Mouse (Mus musculus) forebrain, embryonic 12.5 days (tissue): ENCODE data around the gene Acap2. TPM values are rescaled to one million over a fixed set of nuclear protein-coding genes. Genes with fewer than 3 reads are reported as not detected.

Experiments used
- ATAC-seq: fragments of 200-750 bp; cut with Nextera tagmentation; 2 replicates; pipeline ENCODE4 v1.8.0; 2017; ENCODE audit warnings: moderate TSS enrichment; ENCODE audit not compliant: low FRiP score
- H3K27ac ChIP-seq: fragments of 300-500 bp; sonication (generic); 2 replicates; pipeline ENCODE4 v1.5.1; 2016; ENCODE audit warnings: mild to moderate bottlenecking
- H3K27me3 ChIP-seq: fragments of 300-500 bp; sonication (generic); 2 replicates; pipeline ENCODE4 v1.6.1; 2016; ENCODE audit warnings: mild to moderate bottlenecking
- H3K36me3 ChIP-seq: fragments of 300-500 bp; sonication (generic); replicated peaks from 2 replicates; pipeline ENCODE4 v1.6.1; 2016; ENCODE audit warnings: mild to moderate bottlenecking
- H3K4me1 ChIP-seq: fragments of 300-500 bp; sonication (generic); 2 replicates; pipeline ENCODE4 v1.6.1; 2016
- H3K4me2 ChIP-seq: fragments of 300-500 bp; sonication (generic); 2 replicates; pipeline ENCODE4 v1.6.1; 2016; ENCODE audit warnings: mild to moderate bottlenecking, moderate library complexity
- H3K4me3 ChIP-seq: fragments of 300-500 bp; sonication (generic); replicated peaks from 2 replicates; pipeline ENCODE4 v1.5.1; 2016; ENCODE audit warnings: mild to moderate bottlenecking
- H3K9ac ChIP-seq: fragments of 300-500 bp; sonication (generic); 2 replicates; pipeline ENCODE4 v1.6.1; 2016; ENCODE audit warnings: mild to moderate bottlenecking
- H3K9me3 ChIP-seq: fragments of 300-500 bp; sonication (generic); 2 replicates; pipeline ENCODE4 v1.6.1; 2016
- WGBS: fragments of 180-500 bp; shearing (Covaris S2); methylation state at CpG from one replicate; pipeline ENCODE4 v1.1.7; 2016; 5-methylcytosine and 5-hydroxymethylcytosine counted together
- polyA plus RNA-seq: library from polyadenylated mRNA; unstranded; fragments of >200 nt; fragmentation: Nextera tagmentation; extraction: Ambion mirVana; gene quantifications from 2 replicates; pipeline ENCODE4 v1.2.1, GENCODE M21; 2016

Gene Acap2
- polyA plus RNA-seq, 1 experiment from 2014 or later, result 26.6 TPM

- no peaks in the 10 kb centered on the region for H3K27me3 ChIP-seq
- 18% methylated on average over 19 of the region's 21 CpGs for WGBS
- no peak overlapping the region for H3K27ac ChIP-seq
- H3K9me3 ChIP-seq, result no peaks in the 10 kb centered on the region
- H3K4me2 ChIP-seq, result peak overlapping the region; percentile 29
- ATAC-seq, result peak; percentile 71
- no peaks in the 10 kb centered on the region for H3K36me3 ChIP-seq
- H3K9ac ChIP-seq, result no peak overlapping the region; the same call in 1 of the 2 replicates
- H3K4me3 ChIP-seq, result no peak overlapping the region
- peaks cover 17% of the 10 kb centered on the region for H3K4me1 ChIP-seq
Observed at GRCm38 (mm10) chr16:31070358-31071133, 130.5 kb downstream of the Acap2 start.

- Histone ChIP-seq H3K4me1 (peaks cover 17% of the 10 kb centered on the region), H3K9ac (no peak overlapping the region), H3K27ac (no peak overlapping the region), H3K27me3 (no peaks in the 10 kb centered on the region), H3K9me3 (no peaks in the 10 kb centered on the region), H3K4me2 (no peak overlapping the region), H3K36me3 (no peaks in the 10 kb centered on the region), H3K4me3 (no peak overlapping the region)
- WGBS, result 88% methylated on average over 14 of the region's 14 CpGs
- no peak for ATAC-seq
Observed at GRCm38 (mm10) chr16:31069211-31070166, 131.6 kb downstream of the Acap2 start.

GRCm38 (mm10) chr16:31068280-31068679, 132.8 kb downstream of the Acap2 start:
- no peak; the same call in 1 of the 2 replicates for ATAC-seq
- H3K27ac ChIP-seq, result no peak overlapping the region
- no peak overlapping the region for H3K9ac ChIP-seq
- 91% methylated on average over 7 of the region's 7 CpGs for whole genome bisulfite sequencing
- no peaks in the 10 kb centered on the region for H3K27me3 ChIP-seq
- no peaks in the 10 kb centered on the region for H3K9me3 ChIP-seq
- H3K4me2 ChIP-seq, result no peak overlapping the region
- H3K36me3 ChIP-seq, result no peaks in the 10 kb centered on the region
- peaks cover 17% of the 10 kb centered on the region for H3K4me1 ChIP-seq
- H3K4me3 ChIP-seq, result no peak overlapping the region

- Histone ChIP-seq H3K27me3 (no peaks in the 10 kb centered on the region), H3K36me3 (no peaks in the 10 kb centered on the region; the same call in 1 of the 2 replicates), H3K4me1 (peaks cover 17% of the 10 kb centered on the region), H3K4me2 (no peak overlapping the region), H3K9ac (no peak overlapping the region), H3K4me3 (no peak overlapping the region), H3K9me3 (no peaks in the 10 kb centered on the region), H3K27ac (no peak overlapping the region)
- 68% methylated on average over 15 of the region's 15 CpGs for WGBS
- no peak for ATAC-seq
Observed at GRCm38 (mm10) chr16:31066344-31067098, 134.5 kb downstream of the Acap2 start.

- no peaks in the 10 kb centered on the region for H3K9me3 ChIP-seq
- H3K36me3 ChIP-seq, result no peaks in the 10 kb centered on the region; the same call in 1 of the 2 replicates
- no peak overlapping the region for H3K4me2 ChIP-seq
- H3K4me3 ChIP-seq, result no peak overlapping the region
- H3K4me1 ChIP-seq, result peaks cover 9% of the 10 kb centered on the region; the same call in 1 of the 2 replicates
- H3K27ac ChIP-seq, result no peak overlapping the region
- no peak overlapping the region for H3K9ac ChIP-seq
- WGBS, result 95% methylated on average over 6 of the region's 6 CpGs
- H3K27me3 ChIP-seq, result no peaks in the 10 kb centered on the region
- ATAC-seq, result no peak
Observed at GRCm38 (mm10) chr16:31064782-31065181, 136.3 kb downstream of the Acap2 start.

GRCm38 (mm10) chr16:31062918-31063317, 138.1 kb downstream of the Acap2 start:
- Histone ChIP-seq H3K27ac (no peak overlapping the region), H3K9me3 (no peaks in the 10 kb centered on the region), H3K9ac (no peak overlapping the region), H3K4me1 (peaks cover 18% of the 10 kb centered on the region), H3K36me3 (no peaks in the 10 kb centered on the region; the same call in 1 of the 2 replicates), H3K27me3 (no peaks in the 10 kb centered on the region), H3K4me2 (no peak overlapping the region), H3K4me3 (no peak overlapping the region)
- no peak for ATAC-seq
- WGBS, result 79% methylated on average over 3 of the region's 3 CpGs

GRCm38 (mm10) chr16:31061246-31061880, 139.7 kb downstream of the Acap2 start:
- ATAC-seq, result no peak
- H3K27me3 ChIP-seq, result no peaks in the 10 kb centered on the region
- no peak overlapping the region for H3K27ac ChIP-seq
- peaks cover 14% of the 10 kb centered on the region for H3K4me1 ChIP-seq
- no peak overlapping the region for H3K4me3 ChIP-seq
- H3K36me3 ChIP-seq, result no peaks in the 10 kb centered on the region; the same call in 1 of the 2 replicates
- WGBS, result 86% methylated on average over 11 of the region's 11 CpGs
- no peaks in the 10 kb centered on the region for H3K9me3 ChIP-seq
- no peak overlapping the region; the same call in 1 of the 2 replicates for H3K9ac ChIP-seq
- no peak overlapping the region for H3K4me2 ChIP-seq

- no peak overlapping the region for H3K9ac ChIP-seq
- H3K4me3 ChIP-seq, result no peak overlapping the region
- 94% methylated on average over 13 of the region's 13 CpGs for WGBS
- no peaks in the 10 kb centered on the region for H3K9me3 ChIP-seq
- no peaks in the 10 kb centered on the region; the same call in 1 of the 2 replicates for H3K36me3 ChIP-seq
- H3K27ac ChIP-seq, result no peak overlapping the region
- no peaks in the 10 kb centered on the region for H3K27me3 ChIP-seq
- peaks cover 11% of the 10 kb centered on the region for H3K4me1 ChIP-seq
- no peak for ATAC-seq
- H3K4me2 ChIP-seq, result no peak overlapping the region
Observed at GRCm38 (mm10) chr16:31060714-31061113, 140.3 kb downstream of the Acap2 start.

GRCm38 (mm10) chr16:31060226-31060625, 140.8 kb downstream of the Acap2 start:
- Histone ChIP-seq H3K4me1 (peaks cover 9% of the 10 kb centered on the region; the same call in 1 of the 2 replicates), H3K36me3 (no peaks in the 10 kb centered on the region; the same call in 1 of the 2 replicates), H3K4me2 (no peak overlapping the region), H3K27me3 (no peaks in the 10 kb centered on the region), H3K9ac (no peak overlapping the region), H3K9me3 (no peaks in the 10 kb centered on the region), H3K4me3 (no peak overlapping the region), H3K27ac (no peak overlapping the region)
- 96% methylated on average over 3 of the region's 3 CpGs for WGBS
- ATAC-seq, result no peak

GRCm38 (mm10) chr16:31059730-31060129, 141.3 kb downstream of the Acap2 start:
- 76% methylated on average over 4 of the region's 4 CpGs for WGBS
- no peaks in the 10 kb centered on the region for H3K27me3 ChIP-seq
- H3K36me3 ChIP-seq, result no peaks in the 10 kb centered on the region; the same call in 1 of the 2 replicates
- H3K4me3 ChIP-seq, result no peak overlapping the region
- H3K4me1 ChIP-seq, result peaks cover 9% of the 10 kb centered on the region; the same call in 1 of the 2 replicates
- no peak overlapping the region for H3K27ac ChIP-seq
- no peak overlapping the region for H3K4me2 ChIP-seq
- H3K9ac ChIP-seq, result no peak overlapping the region
- no peaks in the 10 kb centered on the region for H3K9me3 ChIP-seq
- ATAC-seq, result no peak

GRCm38 (mm10) chr16:31052812-31053211, 148.2 kb downstream of the Acap2 start:
- WGBS, result 71% methylated on average over 6 of the region's 6 CpGs

More at GRCm38 (mm10) chr16:31052812-31053211, 148.2 kb downstream of the Acap2 start:
- Histone ChIP-seq H3K27ac (no peak overlapping the region), H3K27me3 (no peaks in the 10 kb centered on the region), H3K4me3 (no peak overlapping the region), H3K9ac (no peak overlapping the region), H3K36me3 (no peaks in the 10 kb centered on the region), H3K9me3 (no peaks in the 10 kb centered on the region), H3K4me2 (no peak overlapping the region), H3K4me1 (no peaks in the 10 kb centered on the region)
- ATAC-seq, result no peak
